11 mouse cellular contexts compared by ENCODE assay signal in the genomic region with DNA sequence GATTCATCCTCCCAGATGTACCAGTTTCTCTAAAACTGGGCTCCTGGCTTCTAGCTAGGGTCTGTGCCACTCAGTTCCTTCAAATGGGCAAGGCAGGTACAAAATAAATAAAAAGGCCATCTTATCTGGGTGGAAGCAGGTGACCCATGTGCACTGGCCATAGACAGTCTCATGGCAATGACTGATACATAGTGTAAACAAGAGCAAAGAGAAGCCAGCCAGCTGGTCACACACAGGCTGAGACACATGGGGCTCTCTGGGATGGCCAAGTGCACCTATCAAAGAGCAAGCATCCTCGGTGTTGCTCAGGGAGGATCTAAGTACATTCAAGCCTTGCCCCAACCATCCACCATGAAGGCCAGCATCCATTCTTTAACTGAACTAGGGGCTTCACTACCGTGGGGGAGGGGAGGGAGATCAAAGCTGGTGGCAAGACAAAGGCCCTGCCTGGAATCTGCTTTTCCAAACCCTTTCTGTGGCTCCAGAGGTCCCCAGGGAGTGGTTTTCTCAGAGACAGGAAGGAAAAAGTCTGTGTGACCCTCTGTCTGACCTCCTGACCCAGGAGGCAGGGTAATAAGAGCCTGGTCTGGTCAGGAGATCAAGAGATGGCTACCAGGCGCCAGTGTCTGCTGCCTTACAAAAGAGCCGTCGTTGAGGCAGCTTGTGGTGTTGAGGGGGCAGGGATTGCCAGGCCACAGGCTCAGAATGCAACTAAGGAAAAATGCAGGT. TPM values are rescaled to one million over a fixed set of nuclear protein-coding genes. Genes with fewer than 3 reads are reported as not detected.
DNase-seq lines count a peak whose midpoint lies in the region; ATAC-seq lines count a peak whose summit lies in the region.
"Had no signal": no experiment of that assay in that cellular context is flagged by ENCODE, and none has a peak within 500 bp of the region (broad histone marks: within the 10 kb centered on the region; RNA-seq: fewer than 3 reads in every experiment).

No protein-coding gene starts in this region.

- 9% methylated on average over 5 of the region's 5 CpGs for WGBS in forebrain, embryonic 16.5 days
- WGBS in midbrain, embryonic 12.5 days: 3% methylated on average over 5 of the region's 5 CpGs

- no peak overlapping the region; the same call in 1 of the 2 replicates for H3K27ac ChIP-seq in forebrain, embryonic 16.5 days (ENCODE audit: low read length)
- H3K27ac ChIP-seq in midbrain, embryonic 12.5 days (replicated peaks): peak overlapping the region; percentile 78
- H3K27ac ChIP-seq: lung, embryonic 15.5 days had no signal

- H3K36me3 ChIP-seq in forebrain, embryonic 16.5 days (ENCODE audit: control insufficient read depth, insufficient read depth): peaks cover 7% of the 10 kb centered on the region; the same call in 1 of the 2 replicates
- peaks cover 47% of the 10 kb centered on the region for H3K36me3 ChIP-seq in midbrain, embryonic 12.5 days

- no peak overlapping the region for H3K4me2 ChIP-seq in forebrain, embryonic 16.5 days (ENCODE audit: low read length)
- 0 out of 2 replicates have a peak overlapping the region, but pooled peaks have one; percentile 3 for H3K4me2 ChIP-seq in midbrain, embryonic 12.5 days (replicated peaks)
- H3K4me2 ChIP-seq: lung, embryonic 15.5 days had no signal

- peak overlapping the region; percentile 27; the same call in 1 of the 2 replicates for H3K9ac ChIP-seq in forebrain, embryonic 16.5 days (replicated peaks; ENCODE audit: low read depth, low read length)
- peak overlapping the region; percentile 34 for H3K9ac ChIP-seq in midbrain, embryonic 12.5 days (replicated peaks)
- H3K9ac ChIP-seq: lung, embryonic 15.5 days had no signal

- no peaks in the 10 kb centered on the region for H3K9me3 ChIP-seq in forebrain, embryonic 16.5 days (ENCODE audit: control insufficient read depth, low read length)
- H3K9me3 ChIP-seq in midbrain, embryonic 12.5 days: no peaks in the 10 kb centered on the region
- H3K9me3 ChIP-seq: lung, embryonic 15.5 days had no signal

- H3K27me3 ChIP-seq in forebrain, embryonic 16.5 days (replicated peaks; ENCODE audit: control insufficient read depth, insufficient read depth, low read length): no peaks in the 10 kb centered on the region
- H3K27me3 ChIP-seq in midbrain, embryonic 12.5 days: no peaks in the 10 kb centered on the region
- H3K27me3 ChIP-seq: lung, embryonic 15.5 days had no signal

- DNase-seq in cerebellum, adult 9-11 months: peak; percentile 53
- no peak for DNase-seq in cerebellum, postnatal 4 days (ENCODE audit: low spot score in 2 of 2)
- peak; percentile 73 for DNase-seq in ES-CJ7 (ENCODE audit: low read depth, low spot score)
- DNase-seq in urinary bladder, postnatal 4 days (ENCODE audit: low spot score in 2 of 2): no peak
- DNase-seq: gastrocnemius, postnatal 36 days; thymus, postnatal 25 days had no signal

- peaks cover 11% of the 10 kb centered on the region for H3K4me1 ChIP-seq in forebrain, embryonic 16.5 days (replicated peaks; ENCODE audit: control insufficient read depth, insufficient read depth, low read length)
- H3K4me1 ChIP-seq in midbrain, embryonic 12.5 days: peaks cover 38% of the 10 kb centered on the region

- no peak for ATAC-seq in forebrain, embryonic 16.5 days
- no peak for ATAC-seq in midbrain, embryonic 12.5 days (ENCODE audit: low FRiP score, low read depth)
- no peak for ATAC-seq in frontal cortex, adult (ENCODE audit: low TSS enrichment)
- no peak for ATAC-seq in CD4-positive, CD25-positive, alpha-beta regulatory T cell, adult 4 months

- H3K4me3 ChIP-seq in forebrain, embryonic 16.5 days (replicated peaks; ENCODE audit: low read length): no peak overlapping the region
- no peak overlapping the region for H3K4me3 ChIP-seq in midbrain, embryonic 12.5 days
- H3K4me3 ChIP-seq: lung, embryonic 15.5 days had no signal

RNA-seq across cellular contexts. Expression of a gene that starts 0.4 kb away (rescaled TPM):
- 0.25 and 0.52 TPM in 2 replicates for polyA plus RNA-seq in forebrain, embryonic 16.5 days (2015; fragmentation: Nextera tagmentation; extraction: Ambion mirVana)
- polyA plus RNA-seq in midbrain, embryonic 12.5 days (2016; fragmentation: Nextera tagmentation; extraction: Ambion mirVana): 0.52 and 0.60 TPM in 2 replicates
- polyA plus RNA-seq in CD4-positive, CD25-positive, alpha-beta regulatory T cell, adult 4 months (2017; shearing (Covaris generic)): 1 to 10 TPM in 1 of 2 experiments, under 1 TPM in 1; 0.94 to 1.3 TPM

RNA-seq across cellular contexts. Expression of a gene that starts 6.2 kb away (rescaled TPM):
- polyA plus RNA-seq in forebrain, embryonic 16.5 days (2015; fragmentation: Nextera tagmentation; extraction: Ambion mirVana): 48.9 and 59.7 TPM in 2 replicates
- 59.5 and 65.2 TPM in 2 replicates for polyA plus RNA-seq in midbrain, embryonic 12.5 days (2016; fragmentation: Nextera tagmentation; extraction: Ambion mirVana)
- 100 to 1,000 TPM in 1 of 2 experiments, 10 to 100 TPM in 1; 82.7 to 124 TPM for polyA plus RNA-seq in CD4-positive, CD25-positive, alpha-beta regulatory T cell, adult 4 months (2017; shearing (Covaris generic))

RNA-seq across cellular contexts. Expression of a gene that starts 12.5 kb away (rescaled TPM):
- 12.1 and 17.3 TPM in 2 replicates for polyA plus RNA-seq in forebrain, embryonic 16.5 days (2015; fragmentation: Nextera tagmentation; extraction: Ambion mirVana)
- 6.8 and 8.5 TPM in 2 replicates for polyA plus RNA-seq in midbrain, embryonic 12.5 days (2016; fragmentation: Nextera tagmentation; extraction: Ambion mirVana)
- 1 to 10 TPM; 2.7 to 5.5 TPM for polyA plus RNA-seq in CD4-positive, CD25-positive, alpha-beta regulatory T cell, adult 4 months (2017; shearing (Covaris generic))

RNA-seq across cellular contexts. Expression of a gene that starts 19.8 kb away (rescaled TPM):
- 17.7 and 24.8 TPM in 2 replicates for polyA plus RNA-seq in forebrain, embryonic 16.5 days (2015; fragmentation: Nextera tagmentation; extraction: Ambion mirVana)
- polyA plus RNA-seq in midbrain, embryonic 12.5 days (2016; fragmentation: Nextera tagmentation; extraction: Ambion mirVana): 38.1 and 38.5 TPM in 2 replicates
- 1 to 10 TPM; 3.4 to 6.8 TPM for polyA plus RNA-seq in CD4-positive, CD25-positive, alpha-beta regulatory T cell, adult 4 months (2017; shearing (Covaris generic))

RNA-seq across cellular contexts. Expression of a gene that starts 36.4 kb away (rescaled TPM):
- 15.8 and 20.3 TPM in 2 replicates for polyA plus RNA-seq in forebrain, embryonic 16.5 days (2015; fragmentation: Nextera tagmentation; extraction: Ambion mirVana)
- polyA plus RNA-seq in midbrain, embryonic 12.5 days (2016; fragmentation: Nextera tagmentation; extraction: Ambion mirVana): 17.7 and 21.1 TPM in 2 replicates
- 10 to 100 TPM; 19.1 to 47.0 TPM for polyA plus RNA-seq in CD4-positive, CD25-positive, alpha-beta regulatory T cell, adult 4 months (2017; shearing (Covaris generic))

Comparison
In these comparisons a context has a peak if more than half of its experiments do, and no peak if none do; other contexts are left out.
1. DNase-seq: peak in cerebellum, adult 9-11 months (single experiment) and ES-CJ7 (single experiment); none in cerebellum, postnatal 4 days (0 of 2) and urinary bladder, postnatal 4 days (0 of 2).